ENCODE assay signal across 9 mouse cellular contexts in the genomic region with DNA sequence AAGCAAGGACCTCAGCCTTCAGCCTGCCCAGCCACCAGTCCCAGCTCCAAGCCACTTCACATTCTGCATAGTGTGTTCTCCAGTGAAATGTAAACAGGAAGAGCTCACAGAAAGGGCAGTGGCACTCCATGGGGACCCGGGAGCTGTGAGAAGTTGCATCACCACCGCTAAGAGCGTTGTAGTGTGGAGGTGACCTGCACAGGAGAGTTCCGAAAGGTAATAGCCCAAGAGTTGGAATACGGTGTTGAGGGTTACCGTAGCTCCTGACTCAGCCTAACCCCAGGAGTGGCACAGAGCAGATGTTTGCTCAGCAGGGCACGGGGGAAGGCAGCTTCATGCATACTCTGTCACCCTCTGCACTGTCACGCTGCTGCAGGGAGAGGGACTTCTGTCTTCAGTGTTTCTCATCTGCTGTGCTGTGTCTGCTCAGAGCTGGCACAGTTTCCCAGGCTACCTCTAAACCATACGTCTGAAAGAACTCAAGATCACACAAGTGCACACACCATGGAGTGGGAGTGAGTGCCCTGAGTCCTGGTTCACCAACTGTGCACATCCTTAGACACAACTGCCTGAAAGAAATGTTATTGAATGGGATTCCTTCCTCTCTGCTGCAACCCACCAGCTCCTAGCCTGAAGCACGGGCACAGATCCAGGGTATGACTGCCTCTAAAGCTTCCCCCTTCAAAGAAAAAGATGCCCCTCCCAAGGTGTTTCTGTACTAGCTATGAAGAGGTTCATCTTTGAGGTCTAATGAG.
DNase-seq lines count a peak whose midpoint lies in the region; ATAC-seq and TF ChIP-seq lines count a peak whose summit lies in the region.
"Had no signal": no experiment of that assay in that cellular context is flagged by ENCODE, and none has a peak within 500 bp of the region (broad histone marks: within the 10 kb centered on the region; RNA-seq: fewer than 3 reads in every experiment).

No protein-coding gene starts in this region.

- 0 out of 2 replicates have a peak overlapping the region, but pooled peaks have one; percentile 4 for H3K4me2 ChIP-seq in liver, postnatal 0 days (ENCODE audit: low read depth, low read length)
- H3K4me2 ChIP-seq: heart, embryonic 15.5 days had no signal

- peak; percentile 17 to 43 for DNase-seq in adrenal gland, adult (ENCODE audit: inconsistent age in 2 of 2, low spot score in 1 of 2)
- no peak for DNase-seq in adrenal gland, adult 8-10 months
- DNase-seq in testis, postnatal 10 days (ENCODE audit: low spot score), result no peak
- peak; percentile 36 for DNase-seq in liver, postnatal 0 days
- no peak for DNase-seq in T-cell, adult 2 months (ENCODE audit: low spot score)
- no peak for DNase-seq in adrenal gland, adult 2 months
- no peak for DNase-seq in hindbrain, embryonic 10.5 days (ENCODE audit: low spot score)

- no peak for TF ChIP-seq POLR2A in testis, adult 2 months (IDR thresholded peaks at IDR 0.05; ENCODE audit: control insufficient read depth, low read depth, low read length)

- H3K9me3 ChIP-seq in liver, postnatal 0 days (ENCODE audit: low read length), result no peaks in the 10 kb centered on the region
- no peaks in the 10 kb centered on the region for H3K9me3 ChIP-seq in hindbrain, embryonic 10.5 days
- H3K9me3 ChIP-seq: heart, embryonic 15.5 days had no signal

- no peak for TF ChIP-seq EP300 in liver, postnatal 0 days (IDR thresholded peaks at IDR 0.05; ENCODE audit: low read depth)

- H3K27ac ChIP-seq in testis, adult 2 months (ENCODE audit: control insufficient read depth, insufficient read depth, low read depth, low read length), result 0 out of 2 replicates have a peak overlapping the region, but pooled peaks have one; percentile 15
- peak overlapping the region; percentile 69 for H3K27ac ChIP-seq in liver, postnatal 0 days (ENCODE audit: low read depth)
- H3K27ac ChIP-seq in hindbrain, embryonic 10.5 days, result no peak overlapping the region

- H3K36me3 ChIP-seq in testis, adult 2 months (ENCODE audit: control insufficient read depth, insufficient read depth, low read length), result no peaks in the 10 kb centered on the region
- no peaks in the 10 kb centered on the region for H3K36me3 ChIP-seq in liver, postnatal 0 days (replicated peaks; ENCODE audit: insufficient read depth, low read length)
- no peaks in the 10 kb centered on the region for H3K36me3 ChIP-seq in hindbrain, embryonic 10.5 days
- H3K36me3 ChIP-seq: heart, embryonic 15.5 days had no signal

- WGBS in liver, postnatal 0 days (ENCODE audit: insufficient replicate concordance), result 31% methylated on average over 10 of the region's 10 CpGs
- 67% methylated on average over 10 of the region's 10 CpGs for WGBS in hindbrain, embryonic 10.5 days

- H3K4me3 ChIP-seq in testis, adult 2 months (ENCODE audit: control insufficient read depth, low read depth, low read length), result no peak overlapping the region
- no peak overlapping the region for H3K4me3 ChIP-seq in liver, postnatal 0 days (ENCODE audit: low read depth, low read length)
- H3K4me3 ChIP-seq in hindbrain, embryonic 10.5 days, result no peak overlapping the region
- H3K4me3 ChIP-seq: heart, embryonic 15.5 days had no signal

- ATAC-seq in liver, postnatal 0 days, result peak; percentile 68

- no peak for TF ChIP-seq CTCF in testis, adult 2 months (IDR thresholded peaks at IDR 0.05; ENCODE audit: control insufficient read depth, insufficient read depth, insufficient replicate concordance, low read depth, low read length)
- no peak for TF ChIP-seq CTCF in liver, postnatal 0 days (IDR thresholded peaks at IDR 0.05; ENCODE audit: low read depth)

- no peaks in the 10 kb centered on the region for H3K4me1 ChIP-seq in testis, adult 2 months (ENCODE audit: control insufficient read depth, insufficient read depth, low read length)
- H3K4me1 ChIP-seq in liver, postnatal 0 days (ENCODE audit: insufficient read depth), result peaks cover 31% of the 10 kb centered on the region
- peaks cover 39% of the 10 kb centered on the region for H3K4me1 ChIP-seq in hindbrain, embryonic 10.5 days (replicated peaks)

- H3K27me3 ChIP-seq in testis, adult 2 months (ENCODE audit: control insufficient read depth, insufficient read depth, low read length), result no peaks in the 10 kb centered on the region
- no peaks in the 10 kb centered on the region for H3K27me3 ChIP-seq in liver, postnatal 0 days (ENCODE audit: insufficient read depth, low read length)
- H3K27me3 ChIP-seq in hindbrain, embryonic 10.5 days (ENCODE audit: insufficient read depth, poor library complexity, severe bottlenecking), result no peaks in the 10 kb centered on the region
- H3K27me3 ChIP-seq: heart, embryonic 15.5 days had no signal

- peak overlapping the region; percentile 2; the same call in 1 of the 2 replicates for H3K9ac ChIP-seq in liver, postnatal 0 days (replicated peaks)
- H3K9ac ChIP-seq: heart, embryonic 15.5 days had no signal

Comparison
In these comparisons a context has a peak if more than half of its experiments do, and no peak if none do; other contexts are left out.
1. DNase-seq: peak in adrenal gland, adult (2 of 2) and liver, postnatal 0 days (single experiment); none in adrenal gland, adult 8-10 months (single experiment), testis, postnatal 10 days (single experiment), T-cell, adult 2 months (single experiment), adrenal gland, adult 2 months (single experiment) and hindbrain, embryonic 10.5 days (single experiment).